Mouse (Mus musculus): ENCODE results near the gene Tph1. TPM values are rescaled to one million over a fixed set of nuclear protein-coding genes. Genes with fewer than 3 reads are reported as not detected.
A peak's percentile ranks its signal among the peaks of the same experiment; 100 is the strongest.
"Not testable (repeated sequence)": the region's sequence is repeated elsewhere in the genome, so short reads cannot be mapped to it uniquely, and the experiment has no call there.

Gene Tph1
- polyA plus RNA-seq, 1 experiment from 2014 or later, result 0.12 TPM

DNA sequence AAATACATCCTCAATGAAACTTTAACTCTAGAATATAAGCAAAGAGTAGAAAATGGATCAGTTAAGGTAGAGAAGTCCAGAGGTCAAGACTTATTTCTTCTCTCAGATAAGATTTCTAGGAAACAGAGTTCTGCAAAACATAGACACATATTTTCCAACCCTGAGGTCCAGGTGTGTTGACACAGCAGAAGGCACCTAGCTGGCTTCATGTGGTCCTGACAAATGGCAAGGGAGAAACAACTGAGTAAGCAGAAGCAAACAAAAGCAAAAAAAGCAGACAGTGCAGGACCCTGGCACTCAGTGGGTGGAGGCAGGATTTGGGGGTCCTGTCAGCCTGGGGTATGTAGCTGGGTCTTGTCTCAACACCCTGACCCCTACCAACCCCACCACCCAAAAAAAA, 8.4 kb upstream of the Tph1 start:
- H3K4me1 ChIP-seq, result no peaks in the 10 kb centered on the region
- no peaks in the 10 kb centered on the region for H3K27me3 ChIP-seq
- H3K27ac ChIP-seq, result no peak overlapping the region
- no peaks in the 10 kb centered on the region for H3K36me3 ChIP-seq
- no peaks in the 10 kb centered on the region for H3K9me3 ChIP-seq (replicated peaks)
- ATAC-seq (ENCODE audit: low FRiP score), result no peak
- no peak overlapping the region for H3K9ac ChIP-seq
- H3K4me3 ChIP-seq, result no peak overlapping the region
- no peak overlapping the region for H3K4me2 ChIP-seq (replicated peaks)

GRCm38 (mm10) chr7:46679044-46679443, 6.7 kb upstream of the Tph1 start:
- H3K4me3 ChIP-seq; H3K4me2 ChIP-seq (replicated peaks); ATAC-seq (ENCODE audit: low FRiP score); H3K27me3 ChIP-seq; H3K4me1 ChIP-seq; H3K9me3 ChIP-seq (replicated peaks); H3K9ac ChIP-seq; H3K36me3 ChIP-seq; H3K27ac ChIP-seq: not testable (repeated sequence)
- 85% methylated on average over 7 of the region's 7 CpGs for WGBS

DNA sequence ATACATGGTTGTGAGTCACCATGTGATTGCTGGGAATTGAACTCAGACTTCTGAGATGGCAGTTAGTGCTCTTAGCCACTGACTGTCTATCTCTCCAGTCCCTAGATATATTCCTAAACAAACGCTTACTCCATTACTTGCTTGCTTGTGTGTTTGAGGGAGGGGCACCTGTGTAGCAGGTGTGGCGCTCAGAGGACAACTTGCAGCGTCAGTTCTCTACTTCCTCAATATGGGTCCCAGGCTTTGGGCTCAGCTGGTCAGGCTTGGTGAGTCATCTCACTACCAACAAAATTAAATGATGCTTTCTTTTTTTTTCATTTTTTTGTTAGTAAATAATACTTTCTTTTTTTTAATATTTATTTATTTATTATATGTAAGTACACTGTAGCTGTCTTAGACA, 6.1 kb upstream of the Tph1 start:
- ATAC-seq (ENCODE audit: low FRiP score), result no peak
- Histone ChIP-seq H3K27ac (no peak overlapping the region), H3K27me3 (no peaks in the 10 kb centered on the region), H3K9me3 (replicated peaks) (no peaks in the 10 kb centered on the region), H3K36me3 (no peaks in the 10 kb centered on the region), H3K4me2 (replicated peaks) (no peak overlapping the region), H3K9ac (no peak overlapping the region), H3K4me3 (no peak overlapping the region), H3K4me1 (no peaks in the 10 kb centered on the region)
- WGBS, result 95% methylated on average over 3 of the region's 3 CpGs

- no peak for ATAC-seq (ENCODE audit: low FRiP score)
Measured at GRCm38 (mm10) chr7:46676808-46677360, 4.5 kb upstream of the Tph1 start.

GRCm38 (mm10) chr7:46675886-46676285, 3.5 kb upstream of the Tph1 start:
- no peaks in the 10 kb centered on the region for H3K9me3 ChIP-seq (replicated peaks)
- no peak overlapping the region for H3K4me2 ChIP-seq (replicated peaks)
- no peaks in the 10 kb centered on the region for H3K36me3 ChIP-seq
- H3K27ac ChIP-seq, result no peak overlapping the region
- no peaks in the 10 kb centered on the region for H3K4me1 ChIP-seq
- 86% methylated on average over 8 of the region's 8 CpGs for WGBS
- no peak overlapping the region for H3K9ac ChIP-seq
- ATAC-seq (ENCODE audit: low FRiP score), result no peak
- H3K4me3 ChIP-seq, result no peak overlapping the region
- no peaks in the 10 kb centered on the region for H3K27me3 ChIP-seq

More at GRCm38 (mm10) chr7:46676808-46677360, 4.5 kb upstream of the Tph1 start:
- Histone ChIP-seq H3K4me1 (no peaks in the 10 kb centered on the region), H3K9me3 (replicated peaks) (no peaks in the 10 kb centered on the region), H3K9ac (no peak overlapping the region), H3K36me3 (no peaks in the 10 kb centered on the region), H3K4me3 (no peak overlapping the region), H3K27me3 (no peaks in the 10 kb centered on the region), H3K4me2 (replicated peaks) (no peak overlapping the region), H3K27ac (no peak overlapping the region)
- 73% methylated on average over 5 of the region's 5 CpGs for WGBS

- Histone ChIP-seq H3K36me3 (no peaks in the 10 kb centered on the region), H3K9ac (no peak overlapping the region), H3K4me2 (replicated peaks) (no peak overlapping the region), H3K4me3 (no peak overlapping the region), H3K4me1 (no peaks in the 10 kb centered on the region), H3K27ac (no peak overlapping the region), H3K27me3 (no peaks in the 10 kb centered on the region), H3K9me3 (replicated peaks) (no peaks in the 10 kb centered on the region)
- 89% methylated on average over 7 of the region's 7 CpGs for WGBS
- ATAC-seq (ENCODE audit: low FRiP score), result no peak
Measured at GRCm38 (mm10) chr7:46675061-46675460, 2.7 kb upstream of the Tph1 start.

- no peaks in the 10 kb centered on the region for H3K36me3 ChIP-seq
- H3K4me1 ChIP-seq, result peaks cover 4% of the 10 kb centered on the region; the same call in 1 of the 2 replicates
- H3K9me3 ChIP-seq (replicated peaks), result no peaks in the 10 kb centered on the region
- under 1% methylated on average over 21 of the region's 21 CpGs for WGBS
- peaks cover 21% of the 10 kb centered on the region for H3K27me3 ChIP-seq
- H3K4me3 ChIP-seq, result 0 out of 2 replicates have a peak overlapping the region, but pooled peaks have one; percentile 15
- H3K27ac ChIP-seq, result no peak overlapping the region
- H3K9ac ChIP-seq, result no peak overlapping the region
- peak overlapping the region; percentile 45 for H3K4me2 ChIP-seq (replicated peaks)
- no peak for ATAC-seq (ENCODE audit: low FRiP score)
Measured at GRCm38 (mm10) chr7:46667256-46667655, 5.1 kb downstream of the Tph1 start.

DNA sequence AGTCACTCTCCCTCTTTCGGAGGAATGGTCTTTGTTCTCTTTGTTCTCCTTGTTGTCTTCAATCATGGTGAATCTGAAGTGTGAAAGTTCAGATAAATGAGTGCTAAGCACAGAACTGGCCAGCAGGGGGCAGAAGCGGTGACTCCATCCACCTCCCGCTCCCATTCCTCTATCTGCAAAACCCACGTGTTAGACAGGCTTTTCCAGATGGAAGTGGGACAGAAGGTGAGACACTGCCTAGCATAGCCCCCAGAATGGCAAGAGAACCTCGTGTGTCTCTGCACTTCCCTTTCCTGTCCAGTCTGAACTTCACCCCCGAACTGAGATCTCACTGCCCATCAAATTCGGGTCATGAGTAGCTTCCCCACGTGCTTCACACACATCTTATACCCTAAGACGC, 7.1 kb downstream of the Tph1 start:
- 43% methylated on average over 9 of the region's 9 CpGs for WGBS

GRCm38 (mm10) chr7:46661591-46662090, 10.7 kb downstream of the Tph1 start:
- Histone ChIP-seq H3K4me3 (0 out of 2 replicates have a peak overlapping the region, but pooled peaks have one; percentile 4), H3K36me3 (no peaks in the 10 kb centered on the region), H3K9ac (no peak overlapping the region), H3K4me1 (peaks cover 4% of the 10 kb centered on the region; the same call in 1 of the 2 replicates), H3K9me3 (replicated peaks) (no peaks in the 10 kb centered on the region), H3K27ac (no peak overlapping the region), H3K27me3 (peaks cover 19% of the 10 kb centered on the region), H3K4me2 (replicated peaks) (peak overlapping the region; percentile 40)
- ATAC-seq (ENCODE audit: low FRiP score), result no peak
- 17% methylated on average over 18 of the region's 18 CpGs for WGBS

More for the DNA sequence above, 7.1 kb downstream of the Tph1 start:
- H3K36me3 ChIP-seq, result no peaks in the 10 kb centered on the region
- no peak overlapping the region for H3K4me2 ChIP-seq (replicated peaks)
- H3K4me3 ChIP-seq, result no peak overlapping the region
- H3K9ac ChIP-seq, result no peak overlapping the region
- H3K4me1 ChIP-seq, result peaks cover 8% of the 10 kb centered on the region; the same call in 1 of the 2 replicates
- no peak overlapping the region for H3K27ac ChIP-seq
- no peaks in the 10 kb centered on the region for H3K9me3 ChIP-seq (replicated peaks)
- no peak for ATAC-seq (ENCODE audit: low FRiP score)
- H3K27me3 ChIP-seq, result peaks cover 26% of the 10 kb centered on the region

- H3K36me3 ChIP-seq, result no peaks in the 10 kb centered on the region
- no peak for ATAC-seq (ENCODE audit: low FRiP score)
- H3K9me3 ChIP-seq (replicated peaks), result no peaks in the 10 kb centered on the region
- H3K9ac ChIP-seq, result no peak overlapping the region
- 91% methylated on average over 2 of the region's 2 CpGs for WGBS
- H3K4me1 ChIP-seq, result no peaks in the 10 kb centered on the region
- no peak overlapping the region for H3K27ac ChIP-seq
- H3K4me2 ChIP-seq (replicated peaks), result no peak overlapping the region
- H3K4me3 ChIP-seq, result no peak overlapping the region
- H3K27me3 ChIP-seq, result no peaks in the 10 kb centered on the region
Measured at GRCm38 (mm10) chr7:46652279-46652678, 20.1 kb downstream of the Tph1 start.

DNA sequence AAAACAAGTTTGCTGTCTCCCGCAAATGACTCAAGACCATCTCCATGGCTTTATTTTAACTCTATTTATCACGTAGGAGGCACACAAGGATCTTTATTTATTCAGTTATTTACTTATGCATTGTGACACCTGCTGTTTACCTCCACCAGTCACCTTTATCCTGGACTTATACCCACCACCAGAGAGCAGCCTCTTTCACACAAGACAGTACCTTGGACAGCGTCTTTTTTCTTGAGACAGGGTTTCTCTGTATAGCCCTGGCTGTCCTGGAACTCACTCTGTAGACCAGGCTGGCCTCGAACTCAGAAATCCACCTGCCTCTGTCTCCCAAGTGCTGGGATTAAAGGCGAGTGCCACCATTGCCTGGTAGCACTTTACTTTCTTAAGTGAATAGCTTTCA, 22.1 kb downstream of the Tph1 start:
- ATAC-seq (ENCODE audit: low FRiP score); H3K27me3 ChIP-seq; H3K9ac ChIP-seq; H3K36me3 ChIP-seq; H3K4me1 ChIP-seq; H3K9me3 ChIP-seq (replicated peaks); H3K4me2 ChIP-seq (replicated peaks); H3K4me3 ChIP-seq; H3K27ac ChIP-seq: not testable (repeated sequence)
- 50% methylated on average over 5 of the region's 5 CpGs for WGBS

DNA sequence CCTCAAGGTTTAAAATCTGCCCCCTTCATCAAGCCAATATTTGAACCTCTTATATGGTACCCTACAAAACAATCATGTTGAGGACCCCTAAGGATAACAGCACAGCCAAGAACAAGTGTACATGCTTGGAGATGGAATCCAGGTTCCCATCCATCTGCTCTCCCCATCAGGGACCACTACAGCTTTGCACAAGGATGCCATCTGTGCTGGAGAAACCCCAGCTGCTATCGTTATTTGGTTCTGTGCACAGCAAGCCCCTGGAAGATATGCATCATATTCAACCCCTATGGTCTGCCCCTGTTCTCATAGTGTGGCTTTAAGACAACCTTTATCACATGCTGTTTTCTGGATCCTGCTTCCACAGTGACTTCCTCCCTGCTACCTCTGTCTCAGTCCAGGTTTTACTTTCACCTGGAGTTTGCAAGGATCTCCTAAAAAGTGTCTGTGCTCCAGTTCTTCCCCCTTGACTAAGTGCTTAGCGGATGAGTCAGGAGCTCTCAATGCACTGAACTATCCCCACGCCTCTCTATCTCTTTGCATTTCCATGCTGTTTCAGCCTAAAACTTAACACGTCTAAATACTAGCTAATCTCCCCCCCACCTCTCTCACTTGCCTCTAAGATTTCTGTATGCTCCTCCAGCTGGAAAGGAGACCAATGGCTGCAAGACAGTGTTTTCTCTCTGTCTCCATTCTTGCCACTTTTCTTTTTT, 23.8 kb downstream of the Tph1 start:
- Histone ChIP-seq H3K4me3 (no peak overlapping the region), H3K4me1 (no peaks in the 10 kb centered on the region), H3K9me3 (replicated peaks) (no peaks in the 10 kb centered on the region), H3K27me3 (no peaks in the 10 kb centered on the region), H3K4me2 (replicated peaks) (no peak overlapping the region), H3K27ac (no peak overlapping the region), H3K36me3 (no peaks in the 10 kb centered on the region), H3K9ac (no peak overlapping the region)
- WGBS, result 79% methylated on average over 4 of the region's 4 CpGs
- no peak for ATAC-seq (ENCODE audit: low FRiP score)

GRCm38 (mm10) chr7:46643172-46643571, 29.2 kb downstream of the Tph1 start:
- Histone ChIP-seq H3K4me2 (replicated peaks) (no peak overlapping the region), H3K27ac (no peak overlapping the region), H3K27me3 (peaks cover 6% of the 10 kb centered on the region; the same call in 1 of the 2 replicates), H3K4me1 (peaks cover 9% of the 10 kb centered on the region), H3K36me3 (no peaks in the 10 kb centered on the region), H3K9me3 (replicated peaks) (no peaks in the 10 kb centered on the region), H3K4me3 (no peak overlapping the region), H3K9ac (no peak overlapping the region)
- ATAC-seq (ENCODE audit: low FRiP score), result no peak
- 73% methylated on average over 1 of the region's 1 CpGs for WGBS

Measured in hindbrain, embryonic 12.5 days (tissue).